Mouse (Mus musculus) layer of hippocampus, adult 9-10 months (tissue): ENCODE data around the gene Smad6.

ENCODE experiments used
- DNase-seq: peaks from one replicate; pipeline ENCODE4 v3.0.0; 2022; ENCODE audit warnings: low spot score

Smad6 gene

GRCm38 (mm10) chr9:63912051-63912450 lies 109.8 kb downstream of the Smad6 start:
- DNase-seq = no peak

GRCm38 (mm10) chr9:63909618-63910017 lies 112.2 kb downstream of the Smad6 start:
- DNase-seq = peak; percentile 53

- DNase-seq = no peak
Observed at GRCm38 (mm10) chr9:63904543-63904942, 117.3 kb downstream of the Smad6 start.
